Mouse (Mus musculus) naive thymus-derived CD4-positive, alpha-beta T cell, adult 2 months (primary cell): Measurements from ENCODE around the gene Syt15.
A peak's percentile ranks its signal among the peaks of the same experiment; 100 is the strongest.
"Not testable (repeated sequence)": the region's sequence is repeated elsewhere in the genome, so short reads cannot be mapped to it uniquely, and the experiment has no call there.

ENCODE experiments used
- DNase-seq: peaks from one replicate; pipeline ENCODE4 v3.0.0-alpha.2; 2011; ENCODE audit warnings: low read depth

Gene Syt15

GRCm38 (mm10) chr14:34228830-34229506 lies 9.6 kb downstream of the Syt15 start:
- DNase-seq, result no peak

- DNase-seq, result no peak
Measured at GRCm38 (mm10) chr14:34232340-34232739, 12.9 kb downstream of the Syt15 start.

GRCm38 (mm10) chr14:34232866-34233680 lies 13.7 kb downstream of the Syt15 start:
- no peak for DNase-seq

- DNase-seq, result no peak
Measured at GRCm38 (mm10) chr14:34233846-34234245, 14.5 kb downstream of the Syt15 start.

- DNase-seq, result peak; percentile 1
Measured at GRCm38 (mm10) chr14:34234630-34235380, 15.4 kb downstream of the Syt15 start.

GRCm38 (mm10) chr14:34240263-34240662 lies 20.9 kb downstream of the Syt15 start:
- no peak for DNase-seq

- DNase-seq, result no peak
Measured at GRCm38 (mm10) chr14:34240676-34241075, 21.3 kb downstream of the Syt15 start.

- no peak for DNase-seq
Measured at GRCm38 (mm10) chr14:34252470-34253145, 33.2 kb downstream of the Syt15 start.

GRCm38 (mm10) chr14:34253261-34253660 lies 33.9 kb downstream of the Syt15 start:
- DNase-seq, result no peak

- DNase-seq, result not testable (repeated sequence)
Measured at GRCm38 (mm10) chr14:34258525-34258924, 39.1 kb downstream of the Syt15 start.

- DNase-seq, result no peak
Measured at GRCm38 (mm10) chr14:34268046-34268445, 48.7 kb downstream of the Syt15 start.

- peak; percentile 63 for DNase-seq
Measured at GRCm38 (mm10) chr14:34273280-34273679, 53.9 kb downstream of the Syt15 start.

GRCm38 (mm10) chr14:34274141-34274540 lies 54.7 kb downstream of the Syt15 start:
- DNase-seq, result no peak

GRCm38 (mm10) chr14:34275225-34275624 lies 55.8 kb downstream of the Syt15 start:
- DNase-seq, result no peak

GRCm38 (mm10) chr14:34279726-34280125 lies 60.3 kb downstream of the Syt15 start:
- no peak for DNase-seq
